Mouse (Mus musculus): ENCODE data around the gene Srsf12. TPM values are rescaled to one million over a fixed set of nuclear protein-coding genes. Genes with fewer than 3 reads are reported as not detected.

Srsf12 gene
- not detected for polyA plus RNA-seq (2015; fragmentation: Illumina TruSeq; extraction: RNeasy Lipid Tissue Mini Kit (QIAGEN cat#74804); ENCODE audit: insufficient read depth, low read depth, low replicate concordance)

GRCm38 (mm10) chr4:33208881-33209841 lies at the start of gene Srsf12:
Gene Srsf12, plus strand, starts transcription at chr4:33208991.

GRCm38 (mm10) chr4:33189735-33190036 lies 19.1 kb upstream of the Srsf12 start, which contains the start of gene Pm20d2:
Gene Pm20d2, minus strand, starts transcription at chr4:33189737.

Other genes starting within 250 kb of the Srsf12 start
- 3.6 TPM for gene Rragd, start 226.0 kb upstream of the Srsf12 start, polyA plus RNA-seq (2015; fragmentation: Illumina TruSeq; extraction: RNeasy Lipid Tissue Mini Kit (QIAGEN cat#74804); ENCODE audit: insufficient read depth, low read depth, low replicate concordance)
- 10.5 TPM for gene Ube2j1, start 177.6 kb upstream of the Srsf12 start, polyA plus RNA-seq (2015; fragmentation: Illumina TruSeq; extraction: RNeasy Lipid Tissue Mini Kit (QIAGEN cat#74804); ENCODE audit: insufficient read depth, low read depth, low replicate concordance)
- gene Gabrr2, start 146.0 kb upstream of the Srsf12 start, polyA plus RNA-seq (2015; fragmentation: Illumina TruSeq; extraction: RNeasy Lipid Tissue Mini Kit (QIAGEN cat#74804); ENCODE audit: insufficient read depth, low read depth, low replicate concordance), result 1.2 TPM
- gene Gabrr1, start 76.5 kb upstream of the Srsf12 start, polyA plus RNA-seq (2015; fragmentation: Illumina TruSeq; extraction: RNeasy Lipid Tissue Mini Kit (QIAGEN cat#74804); ENCODE audit: insufficient read depth, low read depth, low replicate concordance), result not detected
- gene Pm20d2, start 19.3 kb upstream of the Srsf12 start, polyA plus RNA-seq (2015; fragmentation: Illumina TruSeq; extraction: RNeasy Lipid Tissue Mini Kit (QIAGEN cat#74804); ENCODE audit: insufficient read depth, low read depth, low replicate concordance), result 0.98 TPM
- gene Pnrc1, start 81.2 kb downstream of the Srsf12 start, polyA plus RNA-seq (2015; fragmentation: Illumina TruSeq; extraction: RNeasy Lipid Tissue Mini Kit (QIAGEN cat#74804); ENCODE audit: insufficient read depth, low read depth, low replicate concordance), result 29.4 TPM
- gene Rngtt, start 101.3 kb downstream of the Srsf12 start, polyA plus RNA-seq (2015; fragmentation: Illumina TruSeq; extraction: RNeasy Lipid Tissue Mini Kit (QIAGEN cat#74804); ENCODE audit: insufficient read depth, low read depth, low replicate concordance), result 2.2 TPM

Measured in pancreas, adult 10 weeks (tissue).